Mouse (Mus musculus) hindbrain, embryonic 12.5 days (tissue): ENCODE data around the gene Rccd1. TPM values are rescaled to one million over a fixed set of nuclear protein-coding genes. Genes with fewer than 3 reads are reported as not detected.

Experiments used
- ATAC-seq: fragments of 200-750 bp; cut with Nextera tagmentation; 2 replicates; pipeline ENCODE4 v1.8.0; 2017; ENCODE audit warnings: moderate TSS enrichment; ENCODE audit not compliant: low FRiP score
- H3K27ac ChIP-seq: fragments of 300-500 bp; sonication (generic); 2 replicates; pipeline ENCODE4 v1.5.1; 2016; ENCODE audit warnings: mild to moderate bottlenecking
- H3K27me3 ChIP-seq: fragments of 300-500 bp; sonication (generic); 2 replicates; pipeline ENCODE4 v1.6.1; 2016; ENCODE audit warnings: mild to moderate bottlenecking
- H3K36me3 ChIP-seq: fragments of 300-500 bp; sonication (generic); 2 replicates; pipeline ENCODE4 v1.6.1; 2016; ENCODE audit warnings: mild to moderate bottlenecking
- H3K4me1 ChIP-seq: fragments of 300-500 bp; sonication (generic); 2 replicates; pipeline ENCODE4 v1.6.1; 2016
- H3K4me2 ChIP-seq: fragments of 300-500 bp; sonication (generic); replicated peaks from 2 replicates; pipeline ENCODE4 v1.6.1; 2016; ENCODE audit warnings: mild to moderate bottlenecking
- H3K4me3 ChIP-seq: fragments of 300-500 bp; sonication (generic); 2 replicates; pipeline ENCODE4 v1.5.1; 2016; ENCODE audit warnings: mild to moderate bottlenecking
- H3K9ac ChIP-seq: fragments of 300-500 bp; sonication (generic); 2 replicates; pipeline ENCODE4 v1.6.1; 2016; ENCODE audit warnings: mild to moderate bottlenecking, moderate library complexity
- H3K9me3 ChIP-seq: fragments of 300-500 bp; sonication (generic); replicated peaks from 2 replicates; pipeline ENCODE4 v1.6.1; 2016; ENCODE audit warnings: mild to moderate bottlenecking
- WGBS: fragments of 180-500 bp; shearing (Covaris S2); methylation state at CpG from one replicate; pipeline ENCODE4 v1.1.7; 2016; 5-methylcytosine and 5-hydroxymethylcytosine counted together
- polyA plus RNA-seq: library from polyadenylated mRNA; unstranded; fragments of >200 nt; fragmentation: Nextera tagmentation; extraction: Ambion mirVana; gene quantifications from 2 replicates; pipeline ENCODE4 v1.2.1, GENCODE M21; 2016

Gene Rccd1
- polyA plus RNA-seq, 1 experiment from 2014 or later = 14.1 TPM

DNA sequence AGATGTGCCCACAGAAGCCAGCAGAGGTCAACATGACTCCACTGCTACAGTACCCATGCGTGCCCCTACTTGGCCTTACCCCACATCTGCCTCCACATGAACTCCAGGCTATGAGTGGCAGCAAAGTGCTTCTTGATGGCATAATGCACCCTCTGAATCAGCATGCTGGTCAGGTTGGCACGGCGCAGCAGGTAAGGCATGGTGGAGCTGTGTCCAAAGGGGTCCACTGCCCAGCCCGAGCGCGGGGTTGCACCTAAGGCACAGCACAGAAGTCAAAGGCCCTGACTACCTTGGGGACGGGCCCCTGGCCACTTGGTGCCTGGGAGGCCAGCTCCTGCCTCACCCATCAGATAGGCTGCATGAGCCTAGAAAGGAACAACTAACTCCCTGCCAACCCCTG lies 43.0 kb upstream of the Rccd1 start:
- H3K27ac ChIP-seq = no peak overlapping the region
- H3K4me1 ChIP-seq = peaks cover 16% of the 10 kb centered on the region
- H3K4me3 ChIP-seq = no peak overlapping the region
- no peaks in the 10 kb centered on the region for H3K9me3 ChIP-seq
- H3K36me3 ChIP-seq = peaks cover 59% of the 10 kb centered on the region
- no peak overlapping the region for H3K9ac ChIP-seq
- WGBS = 93% methylated on average over 7 of the region's 7 CpGs
- H3K27me3 ChIP-seq = no peaks in the 10 kb centered on the region
- no peak overlapping the region for H3K4me2 ChIP-seq
- ATAC-seq = no peak

DNA sequence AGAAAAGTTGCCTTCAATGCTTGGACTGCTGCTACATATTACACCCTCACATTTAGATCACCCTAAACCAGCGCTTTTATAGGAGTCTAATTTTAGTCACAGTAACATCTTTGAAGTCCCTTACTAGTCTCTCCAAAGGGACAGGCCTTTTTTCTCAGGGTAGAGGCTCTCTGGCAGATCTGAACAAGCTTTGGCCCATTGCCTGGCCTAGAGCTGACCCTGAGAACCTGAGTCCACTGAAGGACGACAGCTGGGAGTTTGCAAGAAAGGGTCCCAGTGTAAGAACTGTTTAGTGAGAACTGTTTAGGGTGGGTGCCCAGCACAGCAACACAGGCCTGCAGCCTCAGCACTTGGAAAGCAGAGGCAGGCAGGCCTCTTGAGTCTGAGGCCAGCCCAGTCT lies 41.5 kb upstream of the Rccd1 start:
- no peak overlapping the region for H3K9ac ChIP-seq
- no peaks in the 10 kb centered on the region for H3K27me3 ChIP-seq
- peaks cover 16% of the 10 kb centered on the region for H3K4me1 ChIP-seq
- no peak for ATAC-seq
- no peak overlapping the region for H3K27ac ChIP-seq
- peaks cover 73% of the 10 kb centered on the region for H3K36me3 ChIP-seq
- H3K4me3 ChIP-seq = no peak overlapping the region
- WGBS = 91% methylated on average over 2 of the region's 2 CpGs
- no peak overlapping the region for H3K4me2 ChIP-seq
- H3K9me3 ChIP-seq = no peaks in the 10 kb centered on the region

DNA sequence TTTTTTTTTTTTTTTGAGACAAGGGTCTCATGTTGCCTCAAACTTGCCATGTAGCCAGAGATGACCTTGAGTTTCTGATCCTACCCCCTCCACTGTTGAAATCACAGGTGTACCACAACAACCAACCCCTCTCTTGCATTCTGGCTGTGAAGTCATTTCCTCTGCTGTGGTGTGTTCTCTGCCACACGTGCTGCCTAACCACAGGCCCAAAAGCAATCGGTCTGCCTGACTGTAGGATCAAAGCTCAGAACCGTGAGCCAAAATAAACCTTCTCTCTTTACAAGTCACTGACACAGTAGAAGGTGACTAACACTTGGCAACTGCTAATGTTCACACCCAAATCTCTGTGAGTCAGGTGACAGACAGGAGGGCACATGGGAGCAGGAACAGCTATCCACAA lies 36.2 kb upstream of the Rccd1 start:
- Histone ChIP-seq H3K36me3 (peaks cover 92% of the 10 kb centered on the region), H3K4me3 (no peak overlapping the region), H3K27me3 (no peaks in the 10 kb centered on the region), H3K4me1 (peaks cover 10% of the 10 kb centered on the region), H3K27ac (no peak overlapping the region), H3K4me2 (no peak overlapping the region), H3K9ac (no peak overlapping the region), H3K9me3 (no peaks in the 10 kb centered on the region)
- 71% methylated on average over 3 of the region's 3 CpGs for WGBS
- no peak for ATAC-seq

- Histone ChIP-seq H3K4me3 (no peak overlapping the region), H3K9me3 (no peaks in the 10 kb centered on the region), H3K4me2 (no peak overlapping the region), H3K9ac (no peak overlapping the region), H3K27me3 (no peaks in the 10 kb centered on the region), H3K36me3 (peaks cover 90% of the 10 kb centered on the region), H3K4me1 (peaks cover 10% of the 10 kb centered on the region), H3K27ac (no peak overlapping the region)
- ATAC-seq = no peak
- WGBS = 75% methylated on average over 4 of the region's 4 CpGs
Observed at GRCm38 (mm10) chr7:80358039-80358438, 33.8 kb upstream of the Rccd1 start.

DNA sequence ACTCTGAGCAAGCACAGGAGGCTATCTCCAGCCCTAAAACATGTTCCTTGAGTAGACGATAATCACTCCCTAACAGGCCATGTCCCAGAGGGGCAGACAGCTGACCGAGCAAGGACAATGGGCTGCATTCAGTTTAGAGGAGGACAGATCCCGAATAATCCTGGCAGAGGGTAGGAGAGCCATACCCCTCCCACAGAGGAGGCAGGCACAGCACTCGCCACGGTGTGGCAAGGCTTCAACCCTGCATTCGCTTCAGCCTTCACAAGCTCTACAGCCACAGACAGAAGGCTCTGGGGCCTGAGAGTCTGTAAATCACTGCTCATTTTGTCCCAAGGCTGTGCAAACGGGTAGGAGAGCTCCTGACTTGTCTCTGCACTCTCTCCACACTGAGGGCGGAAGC lies 32.9 kb upstream of the Rccd1 start:
- peak; percentile 62; the same call in 1 of the 2 replicates for ATAC-seq
- Histone ChIP-seq H3K4me1 (peaks cover 10% of the 10 kb centered on the region), H3K4me3 (no peak overlapping the region), H3K4me2 (no peak overlapping the region), H3K27ac (no peak overlapping the region), H3K36me3 (peaks cover 90% of the 10 kb centered on the region), H3K27me3 (no peaks in the 10 kb centered on the region), H3K9me3 (no peaks in the 10 kb centered on the region), H3K9ac (no peak overlapping the region)
- 24% methylated on average over 8 of the region's 8 CpGs for WGBS

GRCm38 (mm10) chr7:80356351-80356750 lies 32.1 kb upstream of the Rccd1 start:
- Histone ChIP-seq H3K9me3 (no peaks in the 10 kb centered on the region), H3K4me2 (no peak overlapping the region), H3K27me3 (no peaks in the 10 kb centered on the region), H3K4me3 (no peak overlapping the region), H3K4me1 (peaks cover 10% of the 10 kb centered on the region), H3K36me3 (peaks cover 87% of the 10 kb centered on the region), H3K27ac (peak overlapping the region; percentile 40; the same call in 1 of the 2 replicates), H3K9ac (no peak overlapping the region)
- ATAC-seq = no peak
- WGBS = 84% methylated on average over 13 of the region's 13 CpGs

- WGBS = 92% methylated on average over 8 of the region's 8 CpGs
- Histone ChIP-seq H3K27ac (no peak overlapping the region), H3K9ac (no peak overlapping the region), H3K27me3 (no peaks in the 10 kb centered on the region), H3K4me3 (no peak overlapping the region), H3K4me2 (no peak overlapping the region), H3K9me3 (no peaks in the 10 kb centered on the region), H3K4me1 (peaks cover 10% of the 10 kb centered on the region), H3K36me3 (peaks cover 73% of the 10 kb centered on the region)
- no peak for ATAC-seq
Observed at GRCm38 (mm10) chr7:80352920-80353319, 28.7 kb upstream of the Rccd1 start.

DNA sequence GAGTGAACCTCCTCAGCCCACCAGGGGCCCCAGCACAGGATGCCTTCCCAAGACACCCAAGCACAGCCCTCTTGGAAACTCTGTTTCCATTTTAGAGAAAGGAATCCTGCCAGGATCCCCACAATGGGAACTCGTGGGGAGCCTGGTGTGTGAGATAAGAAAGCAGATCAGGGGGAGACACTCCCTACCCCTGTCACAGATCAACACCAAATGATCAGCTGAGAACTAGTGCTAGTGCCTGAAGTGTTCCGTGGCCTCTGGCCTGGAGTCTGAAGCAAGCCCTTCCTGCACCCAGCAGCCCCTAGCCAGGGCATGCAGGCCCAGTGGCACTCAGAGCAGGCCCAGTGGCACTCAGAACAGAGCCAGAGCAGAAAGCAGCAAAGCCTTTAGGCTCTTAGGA lies 26.6 kb upstream of the Rccd1 start:
- H3K9ac ChIP-seq = no peak overlapping the region
- H3K4me3 ChIP-seq = no peak overlapping the region
- WGBS = 69% methylated on average over 2 of the region's 2 CpGs
- H3K27ac ChIP-seq = no peak overlapping the region
- H3K36me3 ChIP-seq = peaks cover 54% of the 10 kb centered on the region
- H3K4me2 ChIP-seq = no peak overlapping the region
- H3K27me3 ChIP-seq = no peaks in the 10 kb centered on the region
- H3K4me1 ChIP-seq = no peaks in the 10 kb centered on the region
- no peak for ATAC-seq
- H3K9me3 ChIP-seq = no peaks in the 10 kb centered on the region

- Histone ChIP-seq H3K4me3 (no peak overlapping the region), H3K27ac (no peak overlapping the region), H3K4me1 (peaks cover 6% of the 10 kb centered on the region), H3K4me2 (no peak overlapping the region), H3K36me3 (peaks cover 32% of the 10 kb centered on the region), H3K9me3 (no peaks in the 10 kb centered on the region), H3K9ac (no peak overlapping the region), H3K27me3 (no peaks in the 10 kb centered on the region)
- WGBS = 75% methylated on average over 13 of the region's 13 CpGs
- no peak for ATAC-seq
Observed at GRCm38 (mm10) chr7:80347670-80348586, 23.7 kb upstream of the Rccd1 start.

- H3K9ac ChIP-seq = no peak overlapping the region
- 93% methylated on average over 5 of the region's 5 CpGs for WGBS
- no peak overlapping the region for H3K27ac ChIP-seq
- H3K36me3 ChIP-seq = peaks cover 23% of the 10 kb centered on the region
- peaks cover 16% of the 10 kb centered on the region for H3K4me1 ChIP-seq
- no peaks in the 10 kb centered on the region for H3K9me3 ChIP-seq
- H3K4me3 ChIP-seq = no peak overlapping the region
- no peak for ATAC-seq
- no peaks in the 10 kb centered on the region for H3K27me3 ChIP-seq
- no peak overlapping the region for H3K4me2 ChIP-seq
Observed at GRCm38 (mm10) chr7:80346830-80347229, 22.6 kb upstream of the Rccd1 start.

GRCm38 (mm10) chr7:80346173-80346572 lies 21.9 kb upstream of the Rccd1 start:
- 96% methylated on average over 9 of the region's 9 CpGs for WGBS
- no peaks in the 10 kb centered on the region for H3K9me3 ChIP-seq

GRCm38 (mm10) chr7:80343270-80344018 lies 19.2 kb upstream of the Rccd1 start:
- H3K4me1 ChIP-seq = peaks cover 40% of the 10 kb centered on the region

More at GRCm38 (mm10) chr7:80346173-80346572, 21.9 kb upstream of the Rccd1 start:
- ATAC-seq = no peak
- Histone ChIP-seq H3K27me3 (no peaks in the 10 kb centered on the region), H3K9ac (no peak overlapping the region), H3K4me1 (peaks cover 23% of the 10 kb centered on the region), H3K4me2 (no peak overlapping the region), H3K27ac (no peak overlapping the region), H3K4me3 (no peak overlapping the region), H3K36me3 (peaks cover 18% of the 10 kb centered on the region)

More at GRCm38 (mm10) chr7:80343270-80344018, 19.2 kb upstream of the Rccd1 start:
- peak overlapping the region; percentile 75 for H3K4me2 ChIP-seq
- 0 out of 2 replicates have a peak, but pooled peaks have one; percentile 3 for ATAC-seq
- no peaks in the 10 kb centered on the region for H3K9me3 ChIP-seq
- peak overlapping the region; percentile 52 for H3K4me3 ChIP-seq
- H3K27me3 ChIP-seq = no peaks in the 10 kb centered on the region
- H3K9ac ChIP-seq = peak overlapping the region; percentile 75
- H3K36me3 ChIP-seq = no peaks in the 10 kb centered on the region
- H3K27ac ChIP-seq = peak overlapping the region; percentile 86
- 26% methylated on average over 19 of the region's 19 CpGs for WGBS
